Mouse (Mus musculus) lung, postnatal 0 days (tissue): ENCODE measurements around the gene Itprid1.

Source experiments
- CTCF ChIP-seq: IDR thresholded peaks from 2 replicates; pipeline ENCODE4 v1.5.1; 2016; ENCODE audit warnings: antibody characterized with exemption, mild to moderate bottlenecking
- EP300 ChIP-seq: IDR thresholded peaks from 2 replicates; pipeline ENCODE4 v1.6.1; 2016; ENCODE audit warnings: antibody characterized with exemption, mild to moderate bottlenecking, control low read depth

- TF ChIP-seq CTCF (no peak), EP300 (no peak)
Observed at GRCm38 (mm10) chr6:55944709-55945108, 108.0 kb downstream of the Itprid1 start.
